Mouse (Mus musculus) lung, embryonic 14.5 days (tissue): ENCODE results near the gene Chka. TPM values are rescaled to one million over a fixed set of nuclear protein-coding genes. Genes with fewer than 3 reads are reported as not detected.

ENCODE experiments used
- ATAC-seq: fragments of 200-750 bp; cut with Nextera tagmentation; 2 replicates; pipeline ENCODE4 v1.8.0; 2017; ENCODE audit warnings: mild to moderate bottlenecking, moderate TSS enrichment, moderate library complexity; ENCODE audit not compliant: insufficient read depth
- DNase-seq: peaks from one replicate; pipeline ENCODE4 v3.0.0-alpha.2; 2015
- H3K27ac ChIP-seq: fragments of 300-500 bp; sonication (generic); 2 replicates; pipeline ENCODE4 v1.5.1; 2014; ENCODE audit warnings: low read depth, mild to moderate bottlenecking, moderate library complexity
- H3K27me3 ChIP-seq: fragments of 300-500 bp; sonication (generic); 2 replicates; pipeline ENCODE4 v1.6.1; 2014; ENCODE audit warnings: low read length, control low read depth; ENCODE audit not compliant: insufficient read depth
- H3K36me3 ChIP-seq: fragments of 300-500 bp; sonication (generic); 2 replicates; pipeline ENCODE4 v1.6.1; 2014; ENCODE audit warnings: control low read depth; ENCODE audit not compliant: insufficient read depth
- H3K4me1 ChIP-seq: fragments of 300-500 bp; sonication (generic); 2 replicates; pipeline ENCODE4 v1.6.1; 2014; ENCODE audit warnings: antibody characterized with exemption, control low read depth; ENCODE audit not compliant: insufficient read depth
- H3K4me2 ChIP-seq: fragments of 300-500 bp; sonication (generic); 2 replicates; pipeline ENCODE4 v1.6.1; 2014; ENCODE audit warnings: mild to moderate bottlenecking
- H3K4me3 ChIP-seq: fragments of 300-500 bp; sonication (generic); 2 replicates; pipeline ENCODE4 v1.5.1; 2014; ENCODE audit warnings: low read depth, low read length
- H3K9ac ChIP-seq: fragments of 300-500 bp; sonication (generic); 2 replicates; pipeline ENCODE4 v1.6.1; 2014
- H3K9me3 ChIP-seq: fragments of 300-500 bp; sonication (generic); 2 replicates; pipeline ENCODE4 v1.6.1; 2016; ENCODE audit warnings: low read depth, low read length, control low read depth
- CTCF ChIP-seq: IDR thresholded peaks from 2 replicates; pipeline ENCODE4 v1.5.1; 2016; ENCODE audit warnings: antibody characterized with exemption, low read depth
- WGBS: fragments of 180-500 bp; shearing (Covaris S2); extraction: QIAGEN DNeasy Blood & Tissue Kit; methylation state at CpG from one replicate; pipeline ENCODE4 v1.1.7; 2014; 5-methylcytosine and 5-hydroxymethylcytosine counted together
- polyA plus RNA-seq: library from polyadenylated mRNA; unstranded; fragments of >200 nt; fragmentation: Nextera tagmentation; extraction: Ambion mirVana; gene quantifications from 2 replicates; pipeline ENCODE4 v1.2.1, GENCODE M21; 2014

Chka gene
- polyA plus RNA-seq, 1 experiment from 2014 or later: 63.0 TPM

DNA sequence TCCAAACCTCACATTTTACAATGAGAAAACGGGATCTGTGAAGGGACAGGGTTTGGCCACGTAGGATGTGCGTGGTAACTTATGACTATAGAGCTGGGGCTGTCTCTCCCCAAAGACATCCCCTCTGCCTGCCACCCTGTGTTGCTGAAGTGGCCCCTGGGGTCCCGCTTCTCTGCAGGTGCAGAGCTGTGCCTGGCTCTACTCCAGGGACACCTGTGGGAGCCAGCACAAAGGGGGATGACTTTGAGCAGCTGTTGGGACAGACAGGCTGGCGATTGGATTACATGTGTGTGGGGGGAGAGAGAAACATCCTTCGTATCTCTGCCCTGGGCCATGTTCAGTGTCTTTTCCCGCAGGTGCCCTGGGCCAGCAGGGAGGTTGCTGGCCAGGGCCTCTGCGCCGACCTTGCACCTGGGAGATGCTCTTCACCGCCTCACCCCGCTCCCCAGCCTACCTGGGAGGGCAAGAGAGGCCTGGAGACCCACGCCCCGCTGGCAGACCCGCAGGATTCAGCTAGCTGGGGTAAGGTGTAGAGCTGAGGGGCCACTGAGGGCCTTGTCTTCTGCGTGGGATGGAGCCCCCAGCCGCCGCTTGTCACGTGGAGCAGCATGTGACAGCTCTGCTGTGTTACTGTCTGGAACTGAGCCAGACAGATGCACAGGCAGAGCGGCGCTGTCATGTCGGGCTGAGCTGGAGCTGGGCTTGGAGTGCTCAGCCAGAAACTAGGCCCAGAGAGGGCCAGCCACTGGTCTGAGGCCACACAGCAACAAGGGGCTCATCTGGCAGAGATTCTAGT lies 78.9 kb downstream of the Chka start:
- H3K4me3 ChIP-seq: no peak overlapping the region
- peak overlapping the region; percentile 27; the same call in 1 of the 2 replicates for H3K4me2 ChIP-seq
- 52% methylated on average over 21 of the region's 21 CpGs for WGBS
- no peaks in the 10 kb centered on the region for H3K9me3 ChIP-seq
- ATAC-seq (no peak), DNase-seq (peak; percentile 61)
- no peaks in the 10 kb centered on the region for H3K36me3 ChIP-seq
- peak overlapping the region; percentile 89 for H3K27ac ChIP-seq
- peaks cover 19% of the 10 kb centered on the region for H3K4me1 ChIP-seq
- no peaks in the 10 kb centered on the region for H3K27me3 ChIP-seq
- H3K9ac ChIP-seq: no peak overlapping the region
- no peak for TF ChIP-seq CTCF

DNA sequence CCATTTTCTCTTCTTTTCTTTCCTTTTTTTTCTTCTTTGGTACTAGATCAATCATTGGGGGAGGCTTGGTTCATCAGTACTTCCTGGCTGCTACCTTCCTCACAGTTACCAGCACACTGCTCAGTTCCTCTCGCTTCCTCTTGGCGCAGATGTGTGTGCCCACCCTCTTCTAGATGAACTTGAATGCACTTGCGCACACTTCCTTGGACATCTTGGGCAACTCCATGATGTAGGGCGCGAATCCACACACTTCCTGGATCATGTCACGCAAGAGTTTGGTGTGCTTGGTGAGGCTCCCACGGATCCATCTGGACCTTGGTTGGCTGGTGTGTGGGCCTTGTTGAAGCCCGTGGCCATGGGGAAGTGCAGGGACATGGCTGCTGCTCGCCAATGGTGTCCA lies 80.1 kb downstream of the Chka start:
- no peaks in the 10 kb centered on the region for H3K27me3 ChIP-seq
- H3K4me1 ChIP-seq: peaks cover 25% of the 10 kb centered on the region
- no peak for TF ChIP-seq CTCF
- H3K9ac ChIP-seq: no peak overlapping the region
- no peak overlapping the region for H3K4me3 ChIP-seq
- ATAC-seq: no peak
- 87% methylated on average over 9 of the region's 9 CpGs for WGBS
- DNase-seq: no peak
- H3K4me2 ChIP-seq: no peak overlapping the region
- no peak overlapping the region for H3K27ac ChIP-seq
- H3K9me3 ChIP-seq: no peaks in the 10 kb centered on the region
- no peaks in the 10 kb centered on the region for H3K36me3 ChIP-seq

DNA sequence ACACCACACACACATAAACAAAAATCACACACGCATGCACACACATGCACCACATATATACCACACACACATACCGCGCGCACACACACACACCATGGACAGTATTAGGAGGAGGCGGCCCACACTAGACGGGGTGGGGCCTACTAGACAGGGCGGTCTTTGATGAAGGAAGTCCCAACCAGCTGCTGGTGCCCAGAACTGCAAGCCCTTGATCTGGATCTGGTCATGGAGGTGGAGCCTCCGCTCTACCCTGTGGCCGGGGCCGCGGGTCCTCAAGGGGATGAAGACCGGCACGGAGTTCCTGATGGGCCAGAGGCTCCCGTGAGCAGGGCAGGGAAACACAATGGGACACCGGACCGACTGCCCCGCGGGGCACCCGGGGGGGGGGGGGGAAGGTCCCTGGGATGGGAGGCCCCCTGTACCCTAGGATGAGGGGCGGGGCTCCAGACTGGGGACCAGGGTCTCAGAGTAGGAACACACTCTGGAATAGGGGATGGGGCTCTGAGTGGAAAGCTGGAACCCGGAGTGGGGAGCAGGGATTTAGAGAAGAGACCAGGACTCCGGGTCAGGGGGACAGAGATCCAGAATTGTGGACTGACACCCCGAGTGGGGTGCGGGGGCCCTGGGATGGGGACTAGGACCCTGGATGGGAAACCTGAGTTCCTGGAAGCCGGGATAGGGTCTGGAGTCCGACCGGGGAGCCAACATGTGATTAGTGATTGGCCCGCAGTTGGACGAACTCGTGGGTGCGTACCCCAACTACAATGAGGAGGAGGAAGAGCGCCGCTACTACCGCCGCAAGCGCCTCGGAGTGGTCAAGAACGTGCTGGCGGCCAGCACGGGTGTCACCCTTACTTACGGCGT lies 83.7 kb downstream of the Chka start, which contains the start of gene Unc93b1:
Gene Unc93b1 (plus strand): TSS at position 155 of the 864 bp plus-strand sequence.
- peak; percentile 82 for DNase-seq
- Histone ChIP-seq H3K4me2 (peak within 1 kb of the TSS; percentile 94), H3K27ac (no peak within 1 kb of the TSS), H3K36me3 (no peaks in the 10 kb centered on the region), H3K9ac (peak within 1 kb of the TSS; percentile 58), H3K27me3 (no peaks in the 10 kb centered on the region), H3K4me1 (peaks cover 10% of the 10 kb centered on the region), H3K4me3 (peak within 1 kb of the TSS; percentile 50), H3K9me3 (no peaks in the 10 kb centered on the region)
- no peak for TF ChIP-seq CTCF
- peak; percentile 93 for ATAC-seq
- WGBS: 7% methylated on average over 41 of the region's 42 CpGs

DNA sequence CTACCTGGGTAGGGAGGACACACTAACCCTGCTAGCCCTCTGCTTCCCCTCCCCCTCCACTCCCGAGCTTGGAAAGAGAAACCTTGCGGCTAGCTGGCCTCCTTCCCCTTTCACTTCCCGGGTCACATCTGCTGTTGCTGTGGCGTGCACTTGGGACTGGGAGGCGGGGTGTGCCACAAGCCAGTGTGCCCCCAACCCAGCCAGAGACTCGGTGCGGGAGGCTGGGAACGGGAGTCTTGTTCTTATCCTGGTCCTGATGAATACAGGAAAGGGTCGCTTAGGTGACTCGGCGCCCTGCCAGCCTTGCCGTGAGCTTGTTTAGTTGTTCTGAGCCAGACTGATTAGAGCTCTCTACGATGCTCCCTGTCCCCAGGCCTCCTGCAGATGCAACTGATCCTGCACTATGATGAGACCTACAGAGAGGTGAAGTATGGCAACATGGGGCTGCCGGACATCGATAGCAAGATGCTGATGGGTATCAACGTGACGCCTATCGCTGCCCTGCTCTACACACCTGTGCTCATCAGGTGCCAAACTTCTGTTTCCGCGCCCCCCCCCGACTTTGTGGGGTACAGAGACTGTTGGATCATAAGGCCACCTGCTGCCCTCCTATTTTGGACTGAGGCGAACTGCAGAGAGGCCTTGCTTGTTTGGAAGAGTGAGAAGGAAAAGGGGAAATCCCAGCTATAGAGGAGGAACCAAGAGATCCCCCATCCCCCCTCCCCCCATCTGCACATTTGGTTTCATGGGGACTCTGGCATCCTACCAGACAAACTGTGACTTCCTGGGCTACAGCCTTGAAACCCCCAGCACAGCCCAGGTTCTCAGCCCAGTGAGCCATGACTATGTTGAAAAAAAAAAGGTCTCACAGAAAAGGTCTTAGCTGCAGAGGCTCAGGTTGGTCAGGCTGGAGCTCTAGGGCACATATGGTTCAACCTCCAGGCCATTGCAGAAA lies 84.6 kb downstream of the Chka start:
- Histone ChIP-seq H3K9me3 (no peaks in the 10 kb centered on the region), H3K27me3 (no peaks in the 10 kb centered on the region), H3K27ac (no peak overlapping the region), H3K36me3 (no peaks in the 10 kb centered on the region), H3K4me1 (peaks cover 9% of the 10 kb centered on the region), H3K4me2 (peak overlapping the region; percentile 94), H3K9ac (peak overlapping the region; percentile 58), H3K4me3 (peak overlapping the region; percentile 50)
- TF ChIP-seq CTCF: no peak
- ATAC-seq (peak; percentile 26), DNase-seq (peak; percentile 64)
- 9% methylated on average over 22 of the region's 22 CpGs for WGBS

DNA sequence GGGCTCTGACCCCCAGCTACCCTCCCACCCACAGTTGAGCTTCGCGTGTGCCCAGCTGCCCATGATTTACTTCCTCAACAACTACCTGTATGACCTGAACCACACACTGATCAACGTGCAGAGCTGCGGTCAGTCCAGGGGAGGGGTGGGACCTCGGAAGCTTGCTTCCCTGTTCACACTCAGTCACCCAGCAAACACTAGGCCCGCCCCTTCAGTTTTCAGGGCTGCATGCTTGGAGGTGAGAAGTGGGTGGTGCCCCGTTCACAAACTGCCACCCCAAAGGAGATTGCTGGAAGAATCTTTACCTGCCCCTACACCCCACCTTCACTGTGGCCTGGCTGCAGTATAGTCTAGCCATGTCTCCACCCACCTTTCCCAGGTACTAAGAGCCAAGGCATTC lies 90.7 kb downstream of the Chka start:
- no peak for DNase-seq
- Histone ChIP-seq H3K4me2 (no peak overlapping the region), H3K36me3 (no peaks in the 10 kb centered on the region), H3K27ac (no peak overlapping the region), H3K4me1 (no peaks in the 10 kb centered on the region), H3K4me3 (no peak overlapping the region), H3K9ac (no peak overlapping the region), H3K9me3 (no peaks in the 10 kb centered on the region), H3K27me3 (no peaks in the 10 kb centered on the region)
- WGBS: 67% methylated on average over 7 of the region's 7 CpGs
- ATAC-seq: no peak
- TF ChIP-seq CTCF: no peak

DNA sequence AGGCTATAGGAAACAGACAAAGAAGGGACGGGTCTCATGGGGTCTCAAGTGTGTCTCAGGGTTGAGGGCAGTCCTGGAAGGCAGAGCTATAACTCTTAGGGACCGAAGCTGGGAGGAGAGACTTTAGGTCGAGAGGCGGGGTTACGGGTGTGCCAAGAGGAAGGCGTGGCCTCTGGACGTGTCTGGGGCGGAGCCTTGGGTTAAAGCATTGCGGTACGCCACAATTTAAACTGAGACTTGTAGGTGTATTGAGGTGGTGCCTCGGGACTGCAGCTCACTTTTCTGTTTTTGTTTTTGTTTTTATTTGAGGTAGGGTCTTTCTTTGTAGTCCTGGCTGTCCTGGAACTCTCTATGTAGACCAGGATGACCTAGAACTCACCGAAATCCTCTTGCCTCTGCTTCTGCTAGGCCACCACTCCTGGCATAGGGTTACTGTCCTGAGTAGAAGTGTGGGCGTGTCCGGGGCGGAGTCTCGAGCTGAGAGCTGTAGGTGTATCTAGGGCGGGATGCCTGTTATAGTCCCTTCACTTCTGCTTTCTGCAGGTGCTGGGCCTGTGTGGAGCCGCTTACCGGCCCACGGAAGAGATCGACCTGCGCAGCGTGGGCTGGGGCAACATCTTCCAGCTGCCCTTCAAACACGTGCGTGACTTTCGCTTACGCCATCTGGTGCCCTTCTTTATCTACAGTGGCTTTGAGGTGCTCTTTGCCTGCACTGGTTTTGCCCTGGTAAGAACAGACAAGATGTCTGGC lies 91.6 kb downstream of the Chka start:
- no peak; the same call in 1 of the 2 replicates for ATAC-seq
- H3K36me3 ChIP-seq: no peaks in the 10 kb centered on the region
- H3K4me2 ChIP-seq: peak overlapping the region; percentile 45; the same call in 1 of the 2 replicates
- no peak for TF ChIP-seq CTCF
- peak; percentile 38 for DNase-seq
- no peaks in the 10 kb centered on the region for H3K27me3 ChIP-seq
- no peaks in the 10 kb centered on the region for H3K4me1 ChIP-seq
- H3K9ac ChIP-seq: no peak overlapping the region
- H3K9me3 ChIP-seq: no peaks in the 10 kb centered on the region
- 17% methylated on average over 27 of the region's 27 CpGs for WGBS
- H3K27ac ChIP-seq: no peak overlapping the region
- H3K4me3 ChIP-seq: no peak overlapping the region

Other genes with a start within 250 kb of the Chka start
- 9.3 and 11.4 TPM in 2 replicates for gene Lrp5, start 165.2 kb upstream of the Chka start, polyA plus RNA-seq
- 40.3 and 40.9 TPM in 2 replicates for gene 1810055G02Rik, start 143.5 kb upstream of the Chka start, polyA plus RNA-seq
- 33.3 and 34.3 TPM in 2 replicates for gene Kmt5b, start 84.4 kb upstream of the Chka start, polyA plus RNA-seq
- gene Tcirg1, start 55.4 kb downstream of the Chka start, polyA plus RNA-seq: 31.7 and 36.0 TPM in 2 replicates
- 326 and 335 TPM in 2 replicates for gene Ndufs8, start 61.0 kb downstream of the Chka start, polyA plus RNA-seq
- 3.0 and 3.6 TPM in 2 replicates for gene Aldh3b1, start 78.0 kb downstream of the Chka start, polyA plus RNA-seq
- 13.3 and 14.8 TPM in 2 replicates for gene Unc93b1, start 83.4 kb downstream of the Chka start, polyA plus RNA-seq
- not detected in 2 replicates for gene Aldh3b3, start 106.9 kb downstream of the Chka start, polyA plus RNA-seq
- 0.62 and 1.0 TPM in 2 replicates for gene Aldh3b2, start 120.6 kb downstream of the Chka start, polyA plus RNA-seq
- 7.2 and 8.0 TPM in 2 replicates for gene Acy3, start 134.8 kb downstream of the Chka start, polyA plus RNA-seq
- not detected in 2 replicates for gene Tbx10, start 141.0 kb downstream of the Chka start, polyA plus RNA-seq
- 24.4 and 25.3 TPM in 2 replicates for gene Nudt8, start 148.8 kb downstream of the Chka start, polyA plus RNA-seq
- 1.8 and 2.3 TPM in 2 replicates for gene Gm49405, start 148.9 kb downstream of the Chka start, polyA plus RNA-seq
- 2.2 and 3.0 TPM in 2 replicates for gene Doc2g, start 151.5 kb downstream of the Chka start, polyA plus RNA-seq
- gene Ndufv1, start 161.0 kb downstream of the Chka start, polyA plus RNA-seq: 193 and 198 TPM in 2 replicates
- gene Gstp1, start 186.2 kb downstream of the Chka start, polyA plus RNA-seq: 424 and 468 TPM in 2 replicates
- gene Gstp2, start 194.2 kb downstream of the Chka start, polyA plus RNA-seq: 2.9 and 3.4 TPM in 2 replicates
- not detected in 2 replicates for gene Gstp3, start 207.8 kb downstream of the Chka start, polyA plus RNA-seq
- gene Cabp2, start 229.8 kb downstream of the Chka start, polyA plus RNA-seq: not detected in 2 replicates
- gene Cdk2ap2, start 245.4 kb downstream of the Chka start, polyA plus RNA-seq: 76.6 and 76.8 TPM in 2 replicates
- gene Pitpnm1, start 248.2 kb downstream of the Chka start, polyA plus RNA-seq: 5.5 and 7.3 TPM in 2 replicates